Comparison of ENCODE assay signal across 11 mouse cellular contexts in the genomic region with DNA sequence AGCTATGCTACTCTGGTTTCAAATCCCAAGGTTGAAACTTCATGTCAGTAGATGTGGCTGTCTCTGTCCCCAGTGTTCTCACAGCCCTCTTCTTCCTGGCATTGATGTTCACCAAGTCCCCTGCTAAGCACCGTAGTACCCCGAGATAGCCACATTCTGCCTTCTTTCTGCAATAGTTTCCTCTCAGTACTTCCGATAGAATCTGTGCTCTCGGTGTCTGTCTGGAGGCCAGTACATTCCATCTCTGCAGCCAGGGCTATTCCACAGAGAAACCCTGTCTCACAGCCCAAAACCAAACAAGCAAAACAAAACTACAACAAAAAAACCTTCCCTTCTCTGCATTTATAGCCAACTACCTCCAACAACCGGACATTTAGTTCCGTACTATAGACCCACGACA. TPM values are rescaled to one million over a fixed set of nuclear protein-coding genes. Genes with fewer than 3 reads are reported as not detected.
A peak's percentile ranks its signal among the peaks of the same experiment; 100 is the strongest.
DNase-seq lines count a peak whose midpoint lies in the region; ATAC-seq and TF ChIP-seq lines count a peak whose summit lies in the region.
"Had no signal": no experiment of that assay in that cellular context is flagged by ENCODE, and none has a peak within 500 bp of the region (broad histone marks: within the 10 kb centered on the region; RNA-seq: fewer than 3 reads in every experiment).

No protein-coding gene starts in this region.

- DNase-seq in gastrocnemius, postnatal 25 days = peak; percentile 2
- no peak for DNase-seq in gastrocnemius, postnatal 4 days (ENCODE audit: low spot score in 2 of 2)
- DNase-seq in lung, embryonic 14.5 days = no peak
- no peak for DNase-seq in lung, postnatal 0 days (ENCODE audit: low spot score)
- no peak for DNase-seq in forebrain, postnatal 0 days
- peak; percentile 81 for DNase-seq in midbrain, embryonic 11.5 days (ENCODE audit: low spot score, missing footprints)
- DNase-seq in frontal cortex, postnatal 36 days (ENCODE audit: low spot score in 2 of 2) = no peak
- DNase-seq: kidney, adult 11 months; right cerebral cortex, postnatal 14 days had no signal

- ATAC-seq in lung, embryonic 14.5 days (ENCODE audit: insufficient read depth) = no peak
- no peak for ATAC-seq in lung, postnatal 0 days
- ATAC-seq in forebrain, postnatal 0 days = no peak
- ATAC-seq in midbrain, embryonic 11.5 days (ENCODE audit: low FRiP score) = no peak
- ATAC-seq in inflammation-experienced regulatory T-cells, adult 6 months = no peak

- H3K9me3 ChIP-seq in lung, embryonic 14.5 days (ENCODE audit: low read depth, low read length) = no peaks in the 10 kb centered on the region
- H3K9me3 ChIP-seq in lung, postnatal 0 days (ENCODE audit: low read length) = no peaks in the 10 kb centered on the region
- H3K9me3 ChIP-seq in forebrain, postnatal 0 days (ENCODE audit: low read length) = no peaks in the 10 kb centered on the region
- H3K9me3 ChIP-seq in midbrain, embryonic 11.5 days (ENCODE audit: control insufficient read depth, low read length) = no peaks in the 10 kb centered on the region

- peaks cover 3% of the 10 kb centered on the region; the same call in 1 of the 2 replicates for H3K4me1 ChIP-seq in lung, embryonic 14.5 days (ENCODE audit: insufficient read depth)
- H3K4me1 ChIP-seq in lung, postnatal 0 days (ENCODE audit: insufficient read depth, low read depth, low read length) = no peaks in the 10 kb centered on the region
- H3K4me1 ChIP-seq in forebrain, postnatal 0 days (ENCODE audit: insufficient read depth) = no peaks in the 10 kb centered on the region
- 0 out of 2 replicates have a peak, but pooled peaks cover 3% of the 10 kb centered on the region for H3K4me1 ChIP-seq in midbrain, embryonic 11.5 days (ENCODE audit: control insufficient read depth, insufficient read depth, low read length)

- no peak overlapping the region for H3K27ac ChIP-seq in lung, embryonic 14.5 days (ENCODE audit: low read depth)
- H3K27ac ChIP-seq in lung, postnatal 0 days (ENCODE audit: low read length) = no peak overlapping the region
- no peak overlapping the region for H3K27ac ChIP-seq in forebrain, postnatal 0 days (ENCODE audit: low read depth, low read length)
- no peak overlapping the region for H3K27ac ChIP-seq in midbrain, embryonic 11.5 days (ENCODE audit: low read depth, low read length)

- TF ChIP-seq CTCF in lung, embryonic 14.5 days (IDR thresholded peaks at IDR 0.05; ENCODE audit: low read depth) = no peak
- TF ChIP-seq CTCF in lung, postnatal 0 days (IDR thresholded peaks at IDR 0.05) = no peak
- TF ChIP-seq CTCF in forebrain, postnatal 0 days (IDR thresholded peaks at IDR 0.05; ENCODE audit: low read depth) = no peak

- TF ChIP-seq EP300 in lung, postnatal 0 days (IDR thresholded peaks at IDR 0.05) = no peak

- no peaks in the 10 kb centered on the region for H3K36me3 ChIP-seq in lung, embryonic 14.5 days (ENCODE audit: insufficient read depth)
- no peaks in the 10 kb centered on the region for H3K36me3 ChIP-seq in lung, postnatal 0 days (ENCODE audit: insufficient read depth, low read length)
- H3K36me3 ChIP-seq in forebrain, postnatal 0 days (ENCODE audit: insufficient read depth) = no peaks in the 10 kb centered on the region
- H3K36me3 ChIP-seq in midbrain, embryonic 11.5 days (ENCODE audit: control insufficient read depth, insufficient read depth, low read length) = no peaks in the 10 kb centered on the region

- H3K4me3 ChIP-seq in lung, embryonic 14.5 days (ENCODE audit: low read depth, low read length) = no peak overlapping the region
- no peak overlapping the region for H3K4me3 ChIP-seq in lung, postnatal 0 days (ENCODE audit: low read depth, low read length)
- no peak overlapping the region for H3K4me3 ChIP-seq in forebrain, postnatal 0 days (ENCODE audit: low read depth, low read length)
- no peak overlapping the region for H3K4me3 ChIP-seq in midbrain, embryonic 11.5 days (ENCODE audit: low read depth, low read length)

- 61% methylated on average over 7 of the region's 7 CpGs for WGBS in lung, embryonic 14.5 days
- WGBS in lung, postnatal 0 days = 63% methylated on average over 7 of the region's 7 CpGs
- WGBS in forebrain, postnatal 0 days = 56% methylated on average over 7 of the region's 7 CpGs
- 64% methylated on average over 7 of the region's 7 CpGs for WGBS in midbrain, embryonic 11.5 days

- H3K4me2 ChIP-seq in lung, embryonic 14.5 days = peak overlapping the region; percentile 80
- no peak overlapping the region for H3K4me2 ChIP-seq in lung, postnatal 0 days (replicated peaks; ENCODE audit: low read depth, low read length)
- peak overlapping the region; percentile 68; the same call in 1 of the 2 replicates for H3K4me2 ChIP-seq in forebrain, postnatal 0 days (ENCODE audit: low read depth)
- H3K4me2 ChIP-seq in midbrain, embryonic 11.5 days = no peak overlapping the region

- no peaks in the 10 kb centered on the region for H3K27me3 ChIP-seq in lung, embryonic 14.5 days (ENCODE audit: insufficient read depth, low read length)
- no peaks in the 10 kb centered on the region for H3K27me3 ChIP-seq in lung, postnatal 0 days (replicated peaks; ENCODE audit: insufficient read depth, low read length)
- no peaks in the 10 kb centered on the region for H3K27me3 ChIP-seq in forebrain, postnatal 0 days (ENCODE audit: insufficient read depth, low read length)
- no peaks in the 10 kb centered on the region; the same call in 1 of the 2 replicates for H3K27me3 ChIP-seq in midbrain, embryonic 11.5 days (ENCODE audit: control insufficient read depth, insufficient read depth, low read length)

- H3K9ac ChIP-seq in lung, embryonic 14.5 days = no peak overlapping the region
- H3K9ac ChIP-seq in lung, postnatal 0 days (replicated peaks; ENCODE audit: low read depth) = no peak overlapping the region
- no peak overlapping the region for H3K9ac ChIP-seq in forebrain, postnatal 0 days
- H3K9ac ChIP-seq in midbrain, embryonic 11.5 days (ENCODE audit: low read length) = no peak overlapping the region

RNA-seq across cellular contexts. Expression of gene Hfe2, which starts 28.8 kb away (rescaled TPM):
- 100 to 1,000 TPM; 474 to 621 TPM for total RNA-seq in gastrocnemius, postnatal 25 days (2021)
- total RNA-seq in gastrocnemius, postnatal 4 days (2021) = 100 to 1,000 TPM; 283 to 297 TPM
- 0.20 and 0.35 TPM in 2 replicates for polyA plus RNA-seq in lung, embryonic 14.5 days (2014; fragmentation: Nextera tagmentation; extraction: Ambion mirVana)
- polyA plus RNA-seq in lung, postnatal 0 days (2015; fragmentation: Nextera tagmentation; extraction: Ambion mirVana) = 0.27 and 0.35 TPM in 2 replicates
- total RNA-seq in forebrain, postnatal 0 days (2014; rRNA removed) = 0.54 and 1.6 TPM in 2 replicates
- 0.82 and 1.4 TPM in 2 replicates for polyA plus RNA-seq in forebrain, postnatal 0 days (2015; fragmentation: Nextera tagmentation; extraction: Ambion mirVana)
- polyA plus RNA-seq in midbrain, embryonic 11.5 days (2014; fragmentation: Nextera tagmentation; extraction: Ambion mirVana) = 1.3 and 1.7 TPM in 2 replicates
- polyA plus RNA-seq in inflammation-experienced regulatory T-cells, adult 6 months (2017; shearing (Covaris generic)) = not detected

RNA-seq across cellular contexts. Expression of gene BC107364, which starts 44.1 kb away (rescaled TPM):
- not detected for total RNA-seq in gastrocnemius, postnatal 25 days (2021)
- not detected for total RNA-seq in gastrocnemius, postnatal 4 days (2021)
- polyA plus RNA-seq in lung, embryonic 14.5 days (2014; fragmentation: Nextera tagmentation; extraction: Ambion mirVana) = not detected in 2 replicates
- polyA plus RNA-seq in lung, postnatal 0 days (2015; fragmentation: Nextera tagmentation; extraction: Ambion mirVana) = 0.12 and 0.19 TPM in 2 replicates
- total RNA-seq in forebrain, postnatal 0 days (2014; rRNA removed) = not detected in 2 replicates
- not detected in 2 replicates for polyA plus RNA-seq in forebrain, postnatal 0 days (2015; fragmentation: Nextera tagmentation; extraction: Ambion mirVana)
- not detected in 2 replicates for polyA plus RNA-seq in midbrain, embryonic 11.5 days (2014; fragmentation: Nextera tagmentation; extraction: Ambion mirVana)
- not detected for polyA plus RNA-seq in inflammation-experienced regulatory T-cells, adult 6 months (2017; shearing (Covaris generic))
- polyA plus RNA-seq: cortical plate, adult 2 months had no signal

Comparison
In these comparisons a context has a peak if more than half of its experiments do, and no peak if none do; other contexts are left out.
1. DNase-seq: peak in gastrocnemius, postnatal 25 days (single experiment) and midbrain, embryonic 11.5 days (single experiment); none in gastrocnemius, postnatal 4 days (0 of 2), lung, embryonic 14.5 days (single experiment), lung, postnatal 0 days (single experiment), forebrain, postnatal 0 days (single experiment) and frontal cortex, postnatal 36 days (0 of 2).
2. H3K4me2 ChIP-seq: peak in lung, embryonic 14.5 days (single experiment) and forebrain, postnatal 0 days (single experiment); none in lung, postnatal 0 days (single experiment) and midbrain, embryonic 11.5 days (single experiment).